Mouse (Mus musculus) brown adipose tissue, adult 24 weeks (tissue): ENCODE data around the gene Tfr2. TPM values are rescaled to one million over a fixed set of nuclear protein-coding genes. Genes with fewer than 3 reads are reported as not detected.

Experiments
- H3K27ac ChIP-seq: fragments of 200-500 bp; replicated peaks from 2 replicates; pipeline ENCODE4 v1.5.1; 2012; ENCODE audit warnings: low read depth, mild to moderate bottlenecking, low read length
- H3K4me1 ChIP-seq: fragments of 200-500 bp; 2 replicates; pipeline ENCODE4 v1.6.1; 2012; ENCODE audit warnings: low read length, mixed read lengths; ENCODE audit not compliant: control insufficient read depth, insufficient read depth, insufficient read length
- H3K4me3 ChIP-seq: fragments of 200-500 bp; 2 replicates; pipeline ENCODE4 v1.5.1; 2012; ENCODE audit warnings: low read depth, mild to moderate bottlenecking, low read length, moderate library complexity; ENCODE audit not compliant: insufficient read depth
- polyA plus RNA-seq: library from polyadenylated mRNA; stranded (reverse); fragments of >200 nt; gene quantifications from 2 replicates; pipeline ENCODE4 v1.2.4, GENCODE M21; 2012; ENCODE audit not compliant: missing spikeins, insufficient read depth, insufficient read length

Tfr2 gene
- polyA plus RNA-seq, 1 experiment, result 6.1 TPM

DNA sequence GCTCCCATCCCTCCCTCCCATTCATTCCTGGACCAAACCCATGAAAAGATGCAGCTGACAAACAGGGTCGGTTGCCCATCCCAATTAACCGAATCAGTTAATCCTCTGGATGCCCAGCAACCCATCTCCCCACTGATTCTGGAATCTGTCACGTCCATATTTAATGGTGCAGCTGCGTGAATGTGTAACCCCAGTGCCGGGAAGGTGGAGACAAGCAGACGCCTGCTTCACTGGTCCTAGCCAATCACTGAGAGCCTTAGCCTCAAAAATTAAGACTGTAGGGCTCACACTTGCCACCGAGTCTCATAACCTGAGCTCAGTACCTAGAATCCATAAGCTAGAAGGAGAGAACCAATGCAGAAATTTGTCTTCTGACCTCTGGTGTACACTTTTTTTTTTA, 26.3 kb downstream of the Tfr2 start:
- Histone ChIP-seq H3K4me1 (peaks cover 4% of the 10 kb centered on the region), H3K27ac (no peak overlapping the region), H3K4me3 (no peak overlapping the region)

DNA sequence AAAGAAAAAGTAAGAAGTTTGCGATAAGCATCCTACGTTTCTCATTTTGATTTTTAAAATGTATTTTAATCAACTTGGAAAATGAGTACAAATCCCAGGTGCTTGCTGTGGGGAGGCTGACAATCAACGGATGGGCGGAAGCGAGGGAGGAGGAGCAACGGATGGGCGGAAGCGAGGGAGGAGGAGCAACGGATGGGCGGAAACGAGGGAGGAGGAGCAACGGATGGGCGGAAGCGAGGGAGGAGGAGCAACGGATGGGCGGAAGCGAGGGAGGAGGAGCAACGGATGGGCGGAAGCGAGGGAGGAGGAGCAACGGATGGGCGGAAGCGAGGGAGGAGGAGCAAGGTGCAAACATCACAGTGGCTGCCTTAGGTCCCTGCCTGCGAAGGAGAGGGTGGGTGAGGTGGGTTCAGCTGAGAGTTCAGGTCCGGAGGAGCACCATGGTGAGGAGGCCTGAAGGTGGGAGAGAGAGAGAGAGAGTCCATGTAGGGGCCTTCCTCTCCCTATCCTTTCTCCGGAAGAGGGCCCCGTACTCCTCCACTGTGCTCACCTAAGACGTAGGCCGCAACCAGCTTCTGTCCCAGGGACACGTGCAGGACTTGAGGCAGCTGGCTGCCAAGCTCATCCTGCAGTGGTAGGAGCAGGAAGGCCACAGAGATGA, 27.1 kb downstream of the Tfr2 start:
- Histone ChIP-seq H3K27ac (peak overlapping the region; percentile 51), H3K4me1 (peaks cover 4% of the 10 kb centered on the region), H3K4me3 (no peak overlapping the region; the same call in 1 of the 2 replicates)

DNA sequence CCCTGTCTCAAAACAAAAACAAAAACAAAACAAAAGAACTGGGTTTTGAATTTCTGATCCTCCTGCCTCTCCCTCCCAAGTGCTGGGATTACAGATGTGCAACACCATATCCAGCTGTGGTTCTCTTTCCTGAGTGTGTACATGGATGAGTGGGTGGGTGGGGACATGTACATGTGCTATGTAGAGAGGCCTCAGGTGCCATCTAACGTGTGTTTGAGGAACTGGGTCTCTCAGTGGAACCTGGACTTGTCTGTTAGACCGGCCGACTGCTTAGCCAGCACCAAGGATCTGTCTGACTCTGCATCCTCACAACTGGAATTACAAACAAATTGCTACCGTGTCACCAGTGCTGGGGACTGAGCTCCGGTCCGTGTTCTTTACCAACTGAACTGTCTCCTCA, 28.0 kb downstream of the Tfr2 start:
- Histone ChIP-seq H3K27ac (no peak overlapping the region), H3K4me1 (peaks cover 8% of the 10 kb centered on the region), H3K4me3 (no peak overlapping the region)

DNA sequence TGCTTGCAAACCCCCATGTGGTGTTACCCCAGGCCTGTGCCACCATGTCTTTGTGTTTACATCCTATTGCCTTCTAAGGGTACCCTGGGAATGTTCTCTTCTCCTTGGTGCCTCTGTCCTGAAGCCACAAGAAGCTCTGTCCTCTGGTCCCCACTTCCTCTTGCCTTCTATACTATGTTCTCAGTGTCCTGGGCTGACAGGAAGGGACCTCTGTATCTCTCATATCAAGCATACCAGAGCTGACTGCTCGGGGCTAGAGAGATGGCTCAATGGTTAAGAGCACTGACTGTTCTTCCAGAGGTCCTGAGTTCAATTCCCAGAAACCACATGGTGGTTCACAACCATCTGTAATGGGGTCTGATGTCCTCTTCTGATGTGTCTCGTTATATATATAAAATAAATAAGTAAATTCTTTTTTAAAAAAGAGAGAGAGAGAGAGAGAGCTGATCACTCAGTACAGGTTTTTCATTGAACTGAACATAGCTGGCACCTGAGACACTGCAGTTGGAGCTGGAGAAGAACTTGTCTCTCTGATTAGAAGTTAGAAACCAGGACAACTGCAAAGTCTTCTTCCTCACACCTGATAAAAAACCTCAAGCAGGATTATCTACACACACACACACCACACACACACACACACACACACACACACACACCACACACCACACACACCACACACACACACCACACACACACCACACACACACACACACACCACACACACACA, 28.6 kb downstream of the Tfr2 start:
- Histone ChIP-seq H3K4me1 (peaks cover 10% of the 10 kb centered on the region), H3K27ac (no peak overlapping the region), H3K4me3 (no peak overlapping the region)

DNA sequence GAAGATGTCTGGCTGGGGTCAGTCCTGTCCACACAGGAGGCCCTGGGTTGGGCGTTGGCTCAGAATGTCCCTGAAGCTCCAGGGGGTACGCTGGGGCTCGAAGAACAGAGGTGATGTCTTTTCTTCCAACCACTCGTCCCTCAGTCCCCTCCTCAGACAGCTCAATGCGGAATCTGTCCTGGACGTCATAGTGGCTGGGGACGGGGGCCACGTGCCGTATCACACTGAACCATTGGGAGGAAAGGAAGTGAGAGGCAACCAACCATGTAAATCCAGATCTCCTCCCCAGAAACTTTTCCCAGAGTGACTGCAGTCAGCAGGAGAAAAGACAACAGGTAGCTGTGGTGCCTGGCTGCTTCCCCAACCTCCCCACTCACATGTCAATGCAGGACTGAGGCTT, 30.0 kb downstream of the Tfr2 start:
- Histone ChIP-seq H3K4me3 (peak overlapping the region; percentile 92), H3K27ac (no peak overlapping the region)

DNA sequence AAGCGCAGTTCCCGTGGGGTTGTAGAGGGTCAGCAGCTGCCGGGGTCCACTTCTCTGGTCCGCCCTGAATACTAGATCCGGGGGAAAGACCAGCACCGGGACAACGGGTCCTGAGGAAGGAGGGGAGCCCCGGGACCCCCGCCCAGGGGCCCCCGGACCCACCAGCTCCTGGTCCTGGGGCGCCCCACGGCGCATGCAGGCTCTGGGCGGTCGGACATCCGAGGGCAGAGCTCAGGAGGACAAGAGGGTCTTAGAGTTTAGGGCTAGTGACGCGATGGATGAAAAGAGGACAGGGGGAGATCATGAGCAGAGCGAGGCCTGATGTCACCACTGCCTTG, 30.6 kb downstream of the Tfr2 start:
- H3K27ac ChIP-seq, result peak overlapping the region; percentile 62

More for the DNA sequence above, 30.0 kb downstream of the Tfr2 start:
- H3K4me1 ChIP-seq, result peaks cover 10% of the 10 kb centered on the region

DNA sequence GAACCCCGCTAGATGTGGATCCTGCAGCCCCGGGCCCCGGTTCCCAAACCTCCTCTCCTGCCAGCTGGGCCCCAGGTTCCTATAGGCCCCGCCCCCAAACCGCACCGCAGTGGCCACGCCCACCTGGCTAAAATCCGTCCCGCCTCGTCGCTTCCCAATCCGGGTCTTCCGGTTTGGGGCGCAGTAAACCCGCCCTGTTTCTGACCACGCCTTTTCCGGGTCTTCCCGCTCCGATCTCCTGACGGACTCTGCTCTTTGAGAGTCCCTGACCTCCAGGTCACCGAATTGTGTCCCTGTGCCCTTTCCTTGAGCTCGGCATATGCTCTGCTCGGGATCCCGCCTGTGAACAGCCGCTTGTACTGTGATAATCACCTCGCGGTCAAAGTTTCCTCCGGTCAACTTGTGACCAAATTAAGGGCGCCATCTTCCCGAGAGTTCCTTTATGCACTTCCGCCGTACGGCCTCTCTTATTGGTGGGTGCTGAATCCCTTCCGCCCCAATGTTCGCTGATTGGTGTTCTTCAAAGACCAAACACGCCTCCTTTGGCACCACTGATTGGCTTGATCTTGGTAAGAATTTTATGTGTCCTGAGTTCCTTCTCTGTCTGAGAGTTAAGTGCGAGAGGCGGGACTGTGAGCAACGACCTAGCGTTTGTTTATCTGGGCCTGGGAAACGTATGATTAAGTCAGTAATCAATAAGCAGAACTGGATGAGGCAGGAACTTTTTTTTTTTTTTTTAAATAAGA, 31.2 kb downstream of the Tfr2 start, which contains the start of gene Mospd3:
Gene Mospd3 (minus strand): TSS at position 440 of the 746 bp plus-strand sequence.
- Histone ChIP-seq H3K4me3 (peak within 1 kb of the TSS; percentile 92), H3K27ac (peak within 1 kb of the TSS; percentile 100), H3K4me1 (peaks cover 10% of the 10 kb centered on the region)

More for the DNA sequence above, 30.6 kb downstream of the Tfr2 start:
- Histone ChIP-seq H3K4me3 (peak overlapping the region; percentile 92), H3K4me1 (peaks cover 10% of the 10 kb centered on the region)

DNA sequence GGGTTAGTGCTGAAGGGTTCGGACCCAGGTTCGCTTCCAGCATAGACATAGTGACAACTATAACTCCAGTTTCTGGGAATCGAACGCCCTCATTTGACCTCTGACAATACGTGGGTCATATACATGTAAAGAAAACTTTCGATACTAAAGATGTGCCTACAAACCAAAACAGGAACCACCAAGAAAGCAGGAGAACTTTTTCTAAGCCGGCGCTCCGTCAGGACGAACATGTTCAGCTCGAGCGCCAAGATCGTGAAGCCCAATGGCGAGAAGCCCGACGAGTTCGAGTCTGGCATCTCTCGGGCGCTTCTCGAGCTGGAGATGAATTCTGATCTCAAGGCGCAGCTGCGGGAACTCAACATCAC, 31.7 kb downstream of the Tfr2 start:
- Histone ChIP-seq H3K27ac (peak overlapping the region; percentile 67), H3K4me3 (peak overlapping the region; percentile 60), H3K4me1 (peaks cover 10% of the 10 kb centered on the region)

DNA sequence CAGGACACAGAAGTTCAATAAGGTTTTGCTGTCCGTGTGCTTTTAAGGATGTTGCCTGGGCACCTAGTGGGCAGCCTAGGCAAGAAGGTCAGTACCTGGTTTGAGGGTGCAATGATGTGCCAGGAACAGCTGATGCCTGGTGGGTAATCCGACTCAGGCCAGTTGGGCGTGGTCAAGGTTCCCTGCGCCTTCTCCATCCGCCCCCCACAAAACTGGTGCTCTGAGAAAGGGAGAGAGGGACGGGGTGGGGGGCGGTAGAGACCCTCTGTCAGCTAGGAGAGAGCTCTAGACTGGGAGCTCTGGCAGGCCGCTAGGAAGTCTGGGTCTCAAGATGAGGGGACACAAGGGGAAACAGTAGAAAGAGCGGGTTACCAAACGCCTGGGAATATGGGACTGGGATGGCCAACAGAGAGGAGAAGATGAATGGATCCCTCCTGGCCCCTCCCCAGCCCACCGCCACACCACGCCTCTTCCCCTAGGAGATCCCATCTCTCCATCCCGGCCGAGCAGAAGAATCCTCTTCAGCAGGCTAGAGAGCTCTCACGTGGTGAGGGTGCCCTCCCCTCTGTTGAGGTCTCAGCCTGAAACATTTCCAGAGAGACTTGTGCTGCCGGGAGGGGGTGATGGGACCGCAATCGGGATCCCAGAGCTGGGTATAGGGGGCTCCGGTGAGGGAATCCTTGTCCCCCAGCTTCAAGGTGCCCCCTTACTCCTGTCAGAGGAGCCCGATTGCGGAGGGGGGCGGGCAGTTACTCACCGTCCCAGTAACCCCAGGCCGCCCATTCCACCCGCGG, 38.4 kb downstream of the Tfr2 start:
- H3K4me1 ChIP-seq, result peaks cover 15% of the 10 kb centered on the region
- H3K27ac ChIP-seq, result no peak overlapping the region
- no peak overlapping the region for H3K4me3 ChIP-seq

DNA sequence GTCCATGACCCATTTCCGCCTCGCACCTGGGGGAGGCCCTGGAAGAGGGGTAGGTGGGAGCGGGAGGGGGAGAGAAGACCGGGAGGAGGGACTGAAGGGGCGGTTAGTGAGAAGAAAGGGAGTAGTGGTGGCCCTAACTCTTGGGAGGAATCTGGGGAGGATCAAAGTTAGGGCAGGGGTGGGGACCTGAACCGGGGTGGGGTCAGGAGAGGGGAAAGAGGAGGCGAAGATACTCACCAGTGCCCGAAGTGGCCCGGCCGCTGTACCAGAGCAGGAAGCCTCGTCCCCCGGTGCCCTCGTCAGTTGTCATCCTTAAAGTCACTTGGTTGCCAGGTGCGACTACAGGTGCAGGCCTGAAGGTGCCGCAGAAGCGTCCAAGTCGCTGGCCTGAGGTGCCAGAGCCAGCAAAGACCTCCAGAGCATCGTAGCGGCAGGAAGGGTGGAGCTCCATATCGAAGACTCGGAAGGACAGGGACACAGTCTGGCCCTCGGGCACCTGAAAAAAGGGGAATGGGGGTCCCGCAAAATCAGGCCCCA, 39.1 kb downstream of the Tfr2 start:
- Histone ChIP-seq H3K4me3 (peak overlapping the region; percentile 48; the same call in 1 of the 2 replicates), H3K27ac (no peak overlapping the region), H3K4me1 (peaks cover 17% of the 10 kb centered on the region)

DNA sequence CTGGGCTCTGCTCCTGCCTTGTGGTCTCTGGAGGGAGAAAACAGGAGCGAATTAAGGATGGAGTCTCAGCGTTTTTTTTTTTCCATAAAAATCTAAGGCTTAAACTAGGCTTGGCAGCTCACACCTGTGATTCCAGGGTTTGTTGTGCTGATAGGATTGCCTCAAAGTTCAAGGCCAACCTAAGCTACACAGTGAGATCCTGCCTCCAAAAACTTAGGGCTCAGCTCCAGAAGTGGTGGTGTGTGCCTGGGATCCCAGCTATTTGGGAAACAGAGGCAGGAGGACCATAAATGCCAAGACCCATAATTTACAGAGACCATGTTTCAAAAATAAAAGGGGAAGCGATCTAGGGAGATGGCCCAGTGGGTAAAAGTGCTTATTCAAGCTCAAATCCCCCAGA, 39.7 kb downstream of the Tfr2 start:
- peaks cover 20% of the 10 kb centered on the region for H3K4me1 ChIP-seq
- H3K27ac ChIP-seq, result no peak overlapping the region
- H3K4me3 ChIP-seq, result peak overlapping the region; percentile 48

DNA sequence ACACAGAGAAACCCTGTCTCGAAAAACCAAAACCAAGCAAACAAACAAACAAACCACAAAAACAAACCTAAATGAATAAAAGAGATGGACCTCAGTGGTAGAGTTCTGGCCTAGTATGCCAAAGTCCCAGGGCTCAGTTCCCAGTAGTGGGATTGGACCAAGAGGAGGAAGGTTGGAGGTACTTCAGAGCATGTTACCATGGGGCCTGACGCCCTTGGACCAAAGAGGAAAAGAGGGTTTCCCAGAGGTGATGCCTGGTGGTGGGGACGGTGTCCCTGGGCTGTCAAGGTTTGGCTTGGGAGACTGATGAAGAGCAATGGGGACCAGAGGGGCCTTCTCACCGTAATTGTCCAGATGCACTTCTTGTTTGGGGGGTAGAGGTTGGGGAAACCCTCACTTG, 40.4 kb downstream of the Tfr2 start:
- H3K4me1 ChIP-seq, result peaks cover 20% of the 10 kb centered on the region
- peak overlapping the region; percentile 53 for H3K27ac ChIP-seq
- peak overlapping the region; percentile 48 for H3K4me3 ChIP-seq

DNA sequence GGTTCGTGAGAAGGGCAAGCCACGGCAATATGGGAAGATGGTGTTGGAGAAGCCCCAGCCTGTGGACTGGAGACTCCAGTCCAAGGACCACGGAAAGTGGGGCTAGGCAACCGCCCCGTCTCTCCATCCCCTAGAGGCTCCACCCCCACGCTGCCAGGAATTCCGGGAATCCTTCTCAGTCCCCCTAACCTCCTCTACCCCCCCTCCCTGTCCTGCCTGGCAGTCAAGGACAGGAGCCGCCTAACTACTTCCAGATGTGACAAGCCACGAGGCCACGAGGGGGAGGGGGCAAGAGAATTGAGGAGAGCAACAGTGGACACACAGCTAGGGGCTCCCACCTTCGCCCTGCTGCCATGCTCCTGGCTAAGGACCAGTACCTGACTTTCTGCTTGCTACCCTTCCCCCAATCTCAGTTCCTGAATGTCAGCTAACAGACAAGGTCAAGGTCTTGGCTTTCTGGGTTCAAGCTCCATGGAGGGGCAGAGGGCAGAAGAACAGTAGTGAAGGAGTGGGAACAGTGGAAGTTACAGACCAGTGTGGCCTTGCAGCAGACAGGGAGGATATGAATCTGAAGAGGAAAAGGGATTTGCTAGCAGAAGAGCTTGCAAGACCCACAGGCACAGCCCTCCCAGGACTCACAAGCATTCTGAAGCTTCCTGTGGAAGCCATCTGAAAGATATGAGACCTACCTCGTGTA, 41.1 kb downstream of the Tfr2 start:
- Histone ChIP-seq H3K4me3 (peak overlapping the region; percentile 48), H3K4me1 (peaks cover 20% of the 10 kb centered on the region), H3K27ac (peak overlapping the region; percentile 83)

DNA sequence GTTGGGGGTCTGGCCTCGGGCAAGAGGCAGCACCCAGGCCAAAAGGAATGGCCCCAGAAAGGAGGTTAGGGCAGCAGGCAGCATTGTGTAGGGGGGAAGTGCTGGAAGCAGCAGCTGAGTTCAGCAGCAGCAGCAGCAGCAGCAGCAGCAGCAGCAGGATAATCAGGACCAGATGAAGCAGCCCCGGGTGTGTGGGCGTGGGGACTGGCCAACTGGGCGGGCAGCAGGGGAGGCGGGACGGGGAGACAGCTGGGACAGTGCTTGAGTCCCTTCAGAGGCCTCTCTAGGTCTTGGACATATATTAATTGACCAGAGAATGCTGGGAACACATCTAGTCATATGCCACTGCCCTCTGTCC, 41.6 kb downstream of the Tfr2 start:
- Histone ChIP-seq H3K27ac (peak overlapping the region; percentile 83), H3K4me3 (peak overlapping the region; percentile 48), H3K4me1 (peaks cover 20% of the 10 kb centered on the region)
